Mouse (Mus musculus): ENCODE measurements around the gene Dap.

Gene Dap

GRCm38 (mm10) chr15:31224135-31224761 lies at the start of gene Dap:
Dap (plus strand) TSS chr15:31224314.
- in situ Hi-C loops (cut with MseI, MboI), result no loop called here

- in situ Hi-C loops (cut with MseI, MboI), result no loop called here
Measured at GRCm38 (mm10) chr15:31176566-31176965, 47.5 kb upstream of the Dap start.

DNA sequence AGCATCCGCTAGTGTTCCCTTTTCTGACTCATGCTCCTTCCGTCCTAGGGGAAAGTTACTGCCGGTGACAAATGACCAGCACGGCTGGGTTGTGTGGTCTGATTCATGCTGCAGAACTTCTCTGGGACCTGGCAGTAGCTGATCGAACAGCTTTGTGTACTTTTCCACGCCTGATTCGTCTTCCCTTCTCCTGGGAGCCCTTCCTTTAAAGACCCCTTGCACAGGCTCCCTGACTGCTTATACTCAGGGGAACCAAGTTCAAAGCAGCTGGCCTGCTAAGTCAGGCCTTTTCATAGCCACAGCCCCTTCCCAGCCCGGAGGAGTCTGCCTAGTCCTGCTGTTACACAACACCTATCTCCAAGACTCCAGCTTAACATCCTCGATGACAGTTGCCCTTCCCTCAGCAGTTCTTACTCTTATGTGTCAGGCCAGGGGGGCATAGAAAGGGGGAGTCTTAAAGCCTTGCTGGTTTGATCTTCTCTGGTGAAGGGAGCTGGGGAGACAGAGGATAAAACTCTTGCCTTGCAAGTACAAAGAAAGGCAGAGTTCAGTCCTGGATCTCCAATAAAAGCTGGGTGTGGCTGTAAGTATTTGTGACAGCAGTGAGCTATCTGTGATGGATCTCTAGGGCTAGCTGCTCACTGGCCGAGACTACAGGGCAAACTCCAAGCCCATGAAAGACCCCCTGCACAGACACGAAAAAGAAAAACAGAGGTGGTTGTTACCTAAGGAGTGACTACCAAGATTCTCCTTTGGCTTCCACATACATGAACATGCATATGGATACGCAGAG lies 39.3 kb upstream of the Dap start:
- in situ Hi-C loops (cut with MseI, MboI), result no loop called here

DNA sequence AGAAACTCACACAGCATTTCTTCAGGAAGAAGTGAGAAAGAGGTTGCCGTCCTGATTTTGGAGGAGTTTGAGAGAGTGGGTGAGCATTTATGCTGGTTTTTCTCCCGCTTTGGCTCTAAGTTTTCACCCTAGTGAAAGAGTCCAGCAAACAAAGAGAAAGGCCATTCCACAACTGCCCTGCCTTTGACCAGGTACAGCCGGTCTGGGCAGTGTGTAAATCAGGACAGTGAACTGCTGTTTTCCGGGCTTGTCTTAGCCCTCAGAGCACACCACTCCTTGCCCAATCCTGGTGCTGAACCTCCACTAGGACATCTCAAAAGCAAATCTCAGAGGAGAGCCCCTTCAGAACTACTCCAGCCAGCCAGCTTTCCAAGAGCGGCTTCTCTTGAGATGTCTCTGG lies 38.6 kb upstream of the Dap start:
- in situ Hi-C loops (cut with MseI, MboI), result no loop called here

DNA sequence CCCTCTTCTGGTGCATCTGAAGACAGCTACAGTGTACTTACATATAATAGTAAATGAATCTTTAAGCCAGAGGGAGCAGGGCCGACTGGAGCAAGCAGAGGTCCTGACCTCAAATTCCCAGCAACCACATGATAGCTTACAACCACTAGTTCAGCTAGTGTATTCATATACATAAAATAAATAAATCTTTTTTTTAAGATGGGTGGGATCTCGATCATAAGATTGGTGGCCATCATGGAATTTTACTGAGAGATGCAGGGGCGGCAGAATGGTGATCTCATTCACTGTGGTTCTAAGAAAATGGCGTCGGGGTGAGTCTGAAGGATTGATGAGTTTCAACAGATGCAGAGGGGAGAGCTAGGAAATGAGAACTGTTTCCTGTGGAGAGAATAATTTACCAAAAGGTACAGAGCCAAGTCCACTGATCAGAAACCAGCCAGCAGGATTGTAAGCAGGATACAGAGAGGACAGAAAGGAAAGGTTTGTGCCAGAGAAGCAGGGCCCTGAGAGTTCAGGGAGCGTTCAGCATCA lies 37.7 kb upstream of the Dap start:
- in situ Hi-C loops (cut with MseI, MboI), result no loop called here

GRCm38 (mm10) chr15:31192563-31192962 lies 31.6 kb upstream of the Dap start:
- in situ Hi-C loops (cut with MseI, MboI), result no loop called here

GRCm38 (mm10) chr15:31195776-31196175 lies 28.3 kb upstream of the Dap start:
- in situ Hi-C loops (cut with MseI, MboI), result no loop called here

GRCm38 (mm10) chr15:31207346-31208093 lies 16.6 kb upstream of the Dap start:
- in situ Hi-C loops (cut with MseI, MboI), result no loop called here

DNA sequence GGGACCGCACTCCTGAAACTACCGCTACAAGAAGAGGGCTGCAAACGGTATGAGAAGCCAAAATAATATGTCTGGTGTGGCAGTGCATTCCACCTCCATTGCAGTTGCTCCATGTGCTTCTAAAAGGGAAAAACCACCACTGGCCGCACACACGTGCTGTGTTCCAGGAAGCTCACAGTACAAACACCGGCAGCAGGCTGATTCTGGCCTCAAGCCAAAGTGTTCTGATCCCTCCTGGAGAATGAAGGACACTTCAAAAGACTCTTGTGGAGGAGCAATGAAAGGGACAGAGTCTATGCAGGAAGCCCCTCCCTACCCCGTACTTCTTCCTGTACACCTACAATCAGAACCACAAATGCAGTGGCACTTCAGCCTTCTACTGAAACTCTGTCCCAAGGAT lies 12.2 kb upstream of the Dap start:
- in situ Hi-C loops (cut with MseI, MboI), result no loop called here

DNA sequence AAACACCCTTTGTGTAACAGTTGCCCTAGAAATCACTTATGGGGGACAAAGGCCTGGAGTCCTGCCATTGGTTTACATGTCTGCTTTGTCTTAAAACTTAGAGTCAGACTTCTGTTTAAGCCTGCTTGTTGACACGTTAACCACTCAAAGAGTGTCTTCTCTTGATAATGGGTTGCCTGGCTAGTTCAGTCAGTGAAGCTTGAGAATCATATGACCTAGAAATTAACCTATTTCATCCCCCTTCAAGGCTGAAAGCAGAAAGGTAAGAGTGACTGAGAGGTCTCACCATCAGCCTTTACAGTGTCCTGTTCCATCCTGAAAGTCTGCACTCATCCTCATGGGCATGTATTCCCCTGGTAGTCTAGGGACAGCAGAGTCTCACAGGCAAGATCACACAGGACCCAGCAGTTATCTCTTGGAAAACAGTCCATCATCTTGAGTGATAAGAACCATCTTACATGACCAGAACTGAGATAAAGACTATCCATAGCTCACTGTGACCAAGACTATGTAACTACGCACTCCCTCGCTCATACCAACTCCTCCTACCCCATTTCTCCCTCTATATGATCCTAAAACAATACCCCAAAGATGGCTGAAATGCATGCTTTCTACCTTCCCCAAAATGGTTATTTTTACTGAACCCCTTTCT lies 10.4 kb upstream of the Dap start:
- in situ Hi-C loops (cut with MseI, MboI), result no loop called here

- in situ Hi-C loops (cut with MseI, MboI), result no loop called here
Measured at GRCm38 (mm10) chr15:31222216-31222615, 1.9 kb upstream of the Dap start.

- in situ Hi-C loops (cut with MseI, MboI), result no loop called here
Measured at GRCm38 (mm10) chr15:31223596-31224134, 449 bp upstream of the Dap start.

DNA sequence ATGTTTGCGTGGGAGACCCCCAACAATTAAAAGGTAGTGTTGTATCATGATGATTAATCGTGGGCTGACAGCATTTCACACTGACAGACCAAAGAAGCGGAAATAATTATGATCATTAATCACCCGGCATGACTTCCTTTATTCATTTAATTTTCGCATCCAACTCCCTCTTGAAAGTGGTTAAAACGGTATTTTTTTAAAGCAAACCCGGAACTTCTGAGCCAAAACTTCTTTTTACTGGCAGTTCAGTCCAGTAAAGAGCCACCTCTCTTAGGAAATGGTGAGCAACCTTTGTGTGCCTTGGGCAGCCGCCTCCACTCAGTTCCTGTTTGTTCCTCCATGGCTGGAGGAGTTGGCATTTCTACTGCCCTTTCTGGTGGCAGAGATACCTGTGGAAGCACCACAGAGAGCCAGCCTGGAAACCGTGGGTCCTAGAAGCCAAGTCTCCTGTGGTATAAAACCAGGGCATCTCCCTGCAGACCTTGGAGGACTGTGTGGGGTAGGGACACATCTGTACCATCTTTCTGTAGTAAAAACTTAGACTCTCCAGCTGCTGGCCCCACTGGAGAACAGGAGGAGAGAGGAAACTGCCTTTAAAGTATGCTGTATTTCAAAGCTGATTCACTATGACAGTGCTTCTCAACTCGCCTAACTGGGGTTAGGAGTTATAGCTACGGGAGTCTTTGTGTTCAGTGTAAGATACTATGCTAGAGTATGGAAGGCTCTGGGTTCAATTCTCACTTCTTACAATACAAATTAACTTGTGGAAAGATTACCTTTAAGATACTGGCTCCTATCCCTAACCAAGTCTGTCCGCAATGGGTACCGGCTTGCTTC lies 910 bp downstream of the Dap start:
- in situ Hi-C loops (cut with MseI, MboI), result no loop called here

DNA sequence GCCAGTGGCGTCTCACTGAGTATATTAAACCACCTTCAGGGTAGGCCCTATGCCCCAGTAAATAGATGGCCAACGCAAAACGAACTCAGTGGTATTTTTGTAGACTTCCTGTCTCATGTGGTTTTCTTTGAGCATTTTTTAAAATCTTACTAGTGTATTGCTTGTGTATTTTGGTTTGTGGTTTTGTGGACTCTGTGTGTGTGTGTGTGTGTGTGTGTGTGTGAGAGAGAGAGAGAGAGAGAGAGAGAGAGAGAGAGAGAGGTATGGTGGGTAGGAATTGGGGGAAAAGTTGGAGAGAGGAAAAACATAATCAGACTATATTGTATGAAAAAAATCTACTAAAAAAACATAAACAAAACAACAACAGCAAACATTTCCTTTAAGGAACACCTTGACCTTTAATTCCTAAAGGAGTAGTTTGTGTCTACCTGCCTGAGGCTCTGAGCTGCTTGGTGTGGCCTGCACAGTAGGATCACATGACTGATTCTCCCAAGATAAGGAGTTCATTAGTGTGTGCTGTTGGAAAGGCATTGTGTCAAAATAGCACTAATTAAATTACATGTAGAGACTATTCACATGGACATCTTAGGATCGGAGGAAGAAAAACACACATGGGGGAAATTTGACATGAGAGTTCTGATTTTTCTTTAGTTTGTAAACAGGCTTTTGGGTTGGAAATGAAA lies 1.7 kb downstream of the Dap start:
- in situ Hi-C loops (cut with MseI, MboI), result no loop called here

DNA sequence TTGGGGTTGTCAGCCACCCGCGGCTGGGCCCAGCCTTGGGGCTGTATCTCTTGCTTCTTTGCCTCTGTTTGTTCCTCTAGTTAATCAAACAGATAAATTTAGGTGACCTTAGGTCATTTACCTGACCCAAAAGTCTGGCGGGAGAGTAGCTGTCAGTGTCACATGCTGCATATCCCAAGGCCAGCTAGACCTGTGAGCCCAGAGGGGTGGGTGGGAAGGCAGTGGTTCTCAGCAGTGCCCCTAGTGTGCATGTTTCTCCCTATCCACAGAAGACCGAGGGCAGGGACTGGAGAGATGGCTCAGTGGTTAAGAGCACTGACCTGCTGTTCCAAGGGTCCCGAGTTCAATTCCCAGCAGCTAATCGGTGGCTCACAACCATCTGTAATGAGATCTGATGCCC lies 2.4 kb downstream of the Dap start:
- in situ Hi-C loops (cut with MseI, MboI), result no loop called here

DNA sequence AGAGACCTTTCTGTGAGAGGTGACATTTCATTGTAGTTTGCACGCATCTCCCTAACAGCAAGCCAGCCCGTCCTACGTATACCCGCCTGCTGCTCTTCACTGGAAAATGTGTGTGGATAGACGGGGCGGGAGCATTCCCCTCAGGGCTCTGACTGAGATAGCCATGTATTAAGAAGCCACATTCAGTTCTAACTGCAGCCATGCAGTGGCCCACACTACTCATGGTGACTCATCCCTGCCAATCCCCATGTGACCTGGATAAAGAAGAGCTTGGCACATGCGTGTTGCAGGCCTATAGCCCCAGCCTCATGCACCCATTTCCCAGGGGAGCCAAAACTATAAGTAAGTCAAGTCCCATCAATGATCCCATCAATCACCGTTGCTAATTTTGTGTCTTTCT lies 3.7 kb downstream of the Dap start:
- in situ Hi-C loops (cut with MseI, MboI), result no loop called here

- in situ Hi-C loops (cut with MseI, MboI), result no loop called here
Measured at GRCm38 (mm10) chr15:31233006-31233405, 8.9 kb downstream of the Dap start.

- in situ Hi-C loops (cut with MseI, MboI), result no loop called here
Measured at GRCm38 (mm10) chr15:31235794-31236548, 11.9 kb downstream of the Dap start.

- in situ Hi-C loops (cut with MseI, MboI), result no loop called here
Measured at GRCm38 (mm10) chr15:31236549-31236907, 12.4 kb downstream of the Dap start.
